Mouse (Mus musculus) intestine, embryonic 16.5 days (tissue): ENCODE data around the gene Tns2. TPM values are rescaled to one million over a fixed set of nuclear protein-coding genes. Genes with fewer than 3 reads are reported as not detected.

Experiments
- ATAC-seq: fragments of 200-750 bp; cut with Nextera tagmentation; 2 replicates; pipeline ENCODE4 v1.8.0; 2017; ENCODE audit warnings: moderate TSS enrichment, moderate library complexity
- H3K27ac ChIP-seq: fragments of 300-500 bp; sonication (generic); 2 replicates; pipeline ENCODE4 v1.5.1; 2014; ENCODE audit warnings: mild to moderate bottlenecking, low read length
- H3K27me3 ChIP-seq: fragments of 300-500 bp; sonication (generic); replicated peaks from 2 replicates; pipeline ENCODE4 v1.6.1; 2014; ENCODE audit warnings: low read length, control low read depth, mixed read lengths; ENCODE audit not compliant: control insufficient read depth, insufficient read depth
- H3K36me3 ChIP-seq: fragments of 300-500 bp; sonication (generic); 2 replicates; pipeline ENCODE4 v1.6.1; 2014; ENCODE audit warnings: low read length, control low read depth; ENCODE audit not compliant: control insufficient read depth, insufficient read depth
- H3K4me1 ChIP-seq: fragments of 300-500 bp; sonication (generic); 2 replicates; pipeline ENCODE4 v1.6.1; 2014; ENCODE audit warnings: low read length, control low read depth, mixed read lengths; ENCODE audit not compliant: control insufficient read depth, insufficient read depth
- H3K4me2 ChIP-seq: fragments of 300-500 bp; sonication (generic); 2 replicates; pipeline ENCODE4 v1.6.1; 2014; ENCODE audit warnings: low read depth, low read length, control low read depth
- H3K4me3 ChIP-seq: fragments of 300-500 bp; sonication (generic); 2 replicates; pipeline ENCODE4 v1.5.1; 2014; ENCODE audit warnings: mild to moderate bottlenecking, low read length
- H3K9ac ChIP-seq: fragments of 300-500 bp; sonication (generic); 2 replicates; pipeline ENCODE4 v1.6.1; 2014; ENCODE audit warnings: low read depth, low read length
- H3K9me3 ChIP-seq: fragments of 300-500 bp; sonication (generic); 2 replicates; pipeline ENCODE4 v1.6.1; 2016; ENCODE audit warnings: low read length, control low read depth; ENCODE audit not compliant: control insufficient read depth
- WGBS: fragments of 180-500 bp; shearing (Covaris S2); extraction: QIAGEN DNeasy Blood & Tissue Kit; methylation state at CpG from one replicate; pipeline ENCODE4 v1.1.7; 2014; 5-methylcytosine and 5-hydroxymethylcytosine counted together
- polyA plus RNA-seq: library from polyadenylated mRNA; unstranded; fragments of >200 nt; fragmentation: Nextera tagmentation; extraction: Ambion mirVana; gene quantifications from 2 replicates; pipeline ENCODE4 v1.2.1, GENCODE M21; 2015

Tns2 gene
- 26.4 and 28.6 TPM in 2 replicates for polyA plus RNA-seq

- Histone ChIP-seq H3K27me3 (no peaks in the 10 kb centered on the region; the same call in 1 of the 2 replicates), H3K4me2 (peak within 1 kb of the TSS; percentile 96), H3K27ac (peak within 1 kb of the TSS; percentile 96), H3K36me3 (peaks cover 7% of the 10 kb centered on the region; the same call in 1 of the 2 replicates), H3K4me1 (peaks cover 63% of the 10 kb centered on the region), H3K9ac (peak within 1 kb of the TSS; percentile 83), H3K4me3 (peak within 1 kb of the TSS; percentile 69), H3K9me3 (no peaks in the 10 kb centered on the region)
- WGBS: under 1% methylated on average over 69 of the region's 82 CpGs
- peak; percentile 75 for ATAC-seq
These were observed at the start of gene Tns2 for GRCm38 (mm10) chr15:102100161-102100981. TSS of gene Tns2 (plus strand) at chr15:102100413.

- no peaks in the 10 kb centered on the region for H3K27me3 ChIP-seq
- under 1% methylated on average over 28 of the region's 33 CpGs for WGBS
- no peaks in the 10 kb centered on the region for H3K36me3 ChIP-seq
- no peaks in the 10 kb centered on the region for H3K9me3 ChIP-seq
- H3K4me3 ChIP-seq: peak overlapping the region; percentile 53
- peak; percentile 80 for ATAC-seq
- peak overlapping the region; percentile 78 for H3K4me2 ChIP-seq
- peak overlapping the region; percentile 57 for H3K27ac ChIP-seq
- peaks cover 5% of the 10 kb centered on the region; the same call in 1 of the 2 replicates for H3K4me1 ChIP-seq
- peak overlapping the region; percentile 76 for H3K9ac ChIP-seq
These were observed 48.1 kb upstream of the Tns2 start for GRCm38 (mm10) chr15:102051920-102052683.

- no peaks in the 10 kb centered on the region for H3K27me3 ChIP-seq
- no peak overlapping the region for H3K4me2 ChIP-seq
- H3K36me3 ChIP-seq: no peaks in the 10 kb centered on the region
- no peaks in the 10 kb centered on the region for H3K9me3 ChIP-seq
- 89% methylated on average over 15 of the region's 15 CpGs for WGBS
- H3K27ac ChIP-seq: no peak overlapping the region
- H3K4me3 ChIP-seq: no peak overlapping the region
- ATAC-seq: no peak
- H3K9ac ChIP-seq: no peak overlapping the region
- H3K4me1 ChIP-seq: peaks cover 3% of the 10 kb centered on the region; the same call in 1 of the 2 replicates
These were observed 43.6 kb upstream of the Tns2 start for GRCm38 (mm10) chr15:102056495-102057174.

- H3K9ac ChIP-seq: no peak overlapping the region
- H3K9me3 ChIP-seq: no peaks in the 10 kb centered on the region
- ATAC-seq: peak; percentile 84
- H3K36me3 ChIP-seq: no peaks in the 10 kb centered on the region
- no peak overlapping the region for H3K4me2 ChIP-seq
- H3K27ac ChIP-seq: no peak overlapping the region
- H3K27me3 ChIP-seq: no peaks in the 10 kb centered on the region
- no peak overlapping the region for H3K4me3 ChIP-seq
- peaks cover 15% of the 10 kb centered on the region for H3K4me1 ChIP-seq
- 2% methylated on average over 20 of the region's 20 CpGs for WGBS
These were observed 34.4 kb upstream of the Tns2 start for GRCm38 (mm10) chr15:102065661-102066325.

GRCm38 (mm10) chr15:102070476-102071467 is 29.4 kb upstream of the Tns2 start:
- WGBS: 70% methylated on average over 13 of the region's 13 CpGs
- Histone ChIP-seq H3K4me1 (peaks cover 6% of the 10 kb centered on the region; the same call in 1 of the 2 replicates), H3K4me3 (no peak overlapping the region), H3K9ac (no peak overlapping the region), H3K27me3 (no peaks in the 10 kb centered on the region), H3K4me2 (no peak overlapping the region), H3K27ac (no peak overlapping the region), H3K36me3 (no peaks in the 10 kb centered on the region), H3K9me3 (no peaks in the 10 kb centered on the region)
- ATAC-seq: no peak

GRCm38 (mm10) chr15:102072963-102073558 is 27.2 kb upstream of the Tns2 start:
- Histone ChIP-seq H3K4me1 (peaks cover 6% of the 10 kb centered on the region; the same call in 1 of the 2 replicates), H3K36me3 (no peaks in the 10 kb centered on the region), H3K9ac (peak overlapping the region; percentile 54; the same call in 1 of the 2 replicates), H3K4me2 (peak overlapping the region; percentile 58), H3K4me3 (peak overlapping the region; percentile 96), H3K27me3 (no peaks in the 10 kb centered on the region), H3K9me3 (no peaks in the 10 kb centered on the region), H3K27ac (peak overlapping the region; percentile 61; the same call in 1 of the 2 replicates)
- ATAC-seq: peak; percentile 29
- WGBS: 11% methylated on average over 6 of the region's 6 CpGs

GRCm38 (mm10) chr15:102073559-102074069 is 26.6 kb upstream of the Tns2 start, which contains the start of gene Eif4b:
TSS of gene Eif4b (plus strand) at chr15:102073773.
- peak within 1 kb of the TSS; percentile 96 for H3K4me3 ChIP-seq
- H3K4me2 ChIP-seq: peak within 1 kb of the TSS; percentile 72
- 0 out of 2 replicates have a peak, but pooled peaks cover 2% of the 10 kb centered on the region for H3K36me3 ChIP-seq
- H3K27me3 ChIP-seq: no peaks in the 10 kb centered on the region
- peak within 1 kb of the TSS; percentile 98 for H3K27ac ChIP-seq
- peak within 1 kb of the TSS; percentile 100 for H3K9ac ChIP-seq
- peak; percentile 93 for ATAC-seq
- WGBS: under 1% methylated on average over 58 of the region's 58 CpGs
- H3K9me3 ChIP-seq: no peaks in the 10 kb centered on the region
- peaks cover 6% of the 10 kb centered on the region; the same call in 1 of the 2 replicates for H3K4me1 ChIP-seq
